Mouse (Mus musculus): Measurements from ENCODE around the gene Tsc1.

GRCm38 (mm10) chr2:28626038-28626437 is 15.0 kb upstream of the Tsc1 start:
- no peak for TF ChIP-seq CTCF (conservative IDR thresholded peaks at IDR 0.05; ENCODE audit: low read length)
- peak; percentile 66; the same call in 1 of the 2 replicates for TF ChIP-seq NANOG (IDR thresholded peaks at IDR 0.05; ENCODE audit: borderline replicate concordance, low read length)
- TF ChIP-seq POU5F1 (IDR thresholded peaks at IDR 0.05; ENCODE audit: borderline replicate concordance, low read length) = no peak

All from E14TG2a.4 (cell line).